In the genomic region with DNA sequence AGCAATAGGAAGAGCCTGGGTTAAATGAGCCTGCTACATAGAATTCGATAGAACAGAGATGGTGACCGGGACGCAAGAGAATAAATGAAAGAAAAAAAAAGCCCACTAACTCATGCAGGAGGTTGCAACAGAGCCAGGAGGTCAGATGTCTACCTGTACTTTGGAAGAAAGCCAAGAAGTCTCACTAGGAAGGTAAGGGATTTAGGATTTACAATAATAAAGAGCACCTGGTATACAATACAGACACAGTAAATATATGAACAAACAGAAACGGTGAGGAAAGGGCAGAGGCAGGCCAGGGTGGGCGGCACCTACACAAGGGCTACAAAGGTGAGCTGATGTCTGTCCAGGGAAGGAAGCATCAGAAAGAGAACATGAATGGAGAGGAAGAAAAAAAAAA, we compare ENCODE assay signal across 28 mouse cellular contexts. TPM values are rescaled to one million over a fixed set of nuclear protein-coding genes. Genes with fewer than 3 reads are reported as not detected.
DNase-seq lines count a peak whose midpoint lies in the region; ATAC-seq and TF ChIP-seq lines count a peak whose summit lies in the region.
"Had no signal": no experiment of that assay in that cellular context is flagged by ENCODE, and none has a peak within 500 bp of the region (broad histone marks: within the 10 kb centered on the region; RNA-seq: fewer than 3 reads in every experiment).

No protein-coding gene starts in this region.

- ATAC-seq in liver, embryonic 11.5 days (replicated peaks; ENCODE audit: low FRiP score) = no peak
- ATAC-seq in liver, postnatal 0 days = no peak
- no peak for ATAC-seq in liver, embryonic 12.5 days
- ATAC-seq: activated CD4-positive, CD25-positive, alpha-beta regulatory T cell, adult 4 months; CD4-positive, CD25-positive, alpha-beta regulatory T cell, adult 4 months; forebrain, embryonic 13.5 days; forebrain, embryonic 15.5 days; Patski had no signal

- intact Hi-C loops in heart, postnatal 10 days (cut with DNase I) = no loop called here

- 26% methylated on average over 5 of the region's 5 CpGs for WGBS in liver, adult 2 months
- 93% methylated on average over 5 of the region's 5 CpGs for WGBS in liver, embryonic 11.5 days
- 56% methylated on average over 5 of the region's 5 CpGs for WGBS in liver, postnatal 0 days (ENCODE audit: insufficient replicate concordance)
- WGBS in liver, embryonic 12.5 days (ENCODE audit: insufficient replicate concordance) = 71% methylated on average over 5 of the region's 5 CpGs

- H3K9ac ChIP-seq in liver, adult 2 months (ENCODE audit: low read depth, low read length) = no peak overlapping the region
- no peak overlapping the region for H3K9ac ChIP-seq in liver, embryonic 11.5 days (ENCODE audit: low read depth, low read length)
- no peak overlapping the region for H3K9ac ChIP-seq in liver, postnatal 0 days (replicated peaks)
- H3K9ac ChIP-seq in liver, embryonic 12.5 days = no peak overlapping the region
- H3K9ac ChIP-seq: embryonic facial prominence, embryonic 12.5 days; forebrain, embryonic 13.5 days; forebrain, embryonic 15.5 days had no signal

- peaks cover 64% of the 10 kb centered on the region for H3K36me3 ChIP-seq in liver, adult 2 months (ENCODE audit: control insufficient read depth, insufficient read depth, low read length)
- H3K36me3 ChIP-seq in liver, embryonic 11.5 days (ENCODE audit: control insufficient read depth, insufficient read depth, low read length) = no peaks in the 10 kb centered on the region
- no peaks in the 10 kb centered on the region for H3K36me3 ChIP-seq in liver, postnatal 0 days (replicated peaks; ENCODE audit: insufficient read depth, low read length)
- no peaks in the 10 kb centered on the region for H3K36me3 ChIP-seq in liver, embryonic 12.5 days
- H3K36me3 ChIP-seq: embryonic facial prominence, embryonic 10.5 days; embryonic facial prominence, embryonic 12.5 days; forebrain, embryonic 15.5 days; G1E had no signal

- no peaks in the 10 kb centered on the region for H3K9me3 ChIP-seq in liver, embryonic 11.5 days (ENCODE audit: control insufficient read depth, low read length)
- H3K9me3 ChIP-seq in liver, postnatal 0 days (ENCODE audit: low read length) = no peaks in the 10 kb centered on the region
- no peaks in the 10 kb centered on the region for H3K9me3 ChIP-seq in liver, embryonic 12.5 days (replicated peaks)
- H3K9me3 ChIP-seq: embryonic facial prominence, embryonic 10.5 days; embryonic facial prominence, embryonic 12.5 days; forebrain, embryonic 13.5 days; forebrain, embryonic 15.5 days had no signal

- H3K4me2 ChIP-seq in liver, embryonic 11.5 days = no peak overlapping the region
- H3K4me2 ChIP-seq in liver, postnatal 0 days (ENCODE audit: low read depth, low read length) = no peak overlapping the region
- H3K4me2 ChIP-seq in liver, embryonic 12.5 days = no peak overlapping the region
- H3K4me2 ChIP-seq: embryonic facial prominence, embryonic 12.5 days; forebrain, embryonic 13.5 days; forebrain, embryonic 15.5 days had no signal

- no peaks in the 10 kb centered on the region for H3K27me3 ChIP-seq in liver, adult 2 months (ENCODE audit: control insufficient read depth, insufficient read depth, low read length)
- H3K27me3 ChIP-seq in liver, embryonic 11.5 days (replicated peaks; ENCODE audit: control insufficient read depth, insufficient read depth, low read length) = no peaks in the 10 kb centered on the region
- H3K27me3 ChIP-seq in liver, postnatal 0 days (ENCODE audit: insufficient read depth, low read length) = no peaks in the 10 kb centered on the region
- no peaks in the 10 kb centered on the region for H3K27me3 ChIP-seq in liver, embryonic 12.5 days (replicated peaks)
- H3K27me3 ChIP-seq: CH12.LX; embryonic facial prominence, embryonic 12.5 days; forebrain, embryonic 13.5 days; forebrain, embryonic 15.5 days; Patski had no signal

- no peak for TF ChIP-seq EP300 in liver, postnatal 0 days (IDR thresholded peaks at IDR 0.05; ENCODE audit: low read depth)

- no peak overlapping the region for H3K4me3 ChIP-seq in liver, adult 2 months (ENCODE audit: insufficient read depth, low read depth, low read length)
- H3K4me3 ChIP-seq in liver, embryonic 11.5 days (ENCODE audit: low read depth, low read length) = no peak overlapping the region
- no peak overlapping the region for H3K4me3 ChIP-seq in liver, postnatal 0 days (ENCODE audit: low read depth, low read length)
- no peak overlapping the region for H3K4me3 ChIP-seq in liver, embryonic 12.5 days
- H3K4me3 ChIP-seq: embryonic facial prominence, embryonic 10.5 days; embryonic facial prominence, embryonic 12.5 days; forebrain, embryonic 13.5 days; forebrain, embryonic 15.5 days had no signal

- no peak for TF ChIP-seq CTCF in liver, adult 2 months (IDR thresholded peaks at IDR 0.05; ENCODE audit: low read depth, low read length)
- no peak for TF ChIP-seq CTCF in liver, postnatal 0 days (IDR thresholded peaks at IDR 0.05; ENCODE audit: low read depth)

- peak; percentile 31 for DNase-seq in heart, adult 11 months
- no peak for DNase-seq in heart, postnatal 10 days
- DNase-seq in liver, adult 2 months (ENCODE audit: extremely low read depth, low read depth, low spot score) = peak; percentile 72
- no peak for DNase-seq in liver, embryonic 11.5 days (ENCODE audit: low spot score)
- DNase-seq in liver, postnatal 0 days = no peak
- DNase-seq: adrenal gland, adult 8-10 months; adrenal gland, postnatal 14 days; adrenal gland, postnatal 36 days; B cell, adult 2 months; cerebellum, adult 11-12 months; cerebellum, adult 2 months; cerebellum, adult 9-10 months; cerebellum, postnatal 10 days; cerebellum, postnatal 25 days had no signal

- TF ChIP-seq POLR2A in liver, adult 2 months (IDR thresholded peaks at IDR 0.05; ENCODE audit: extremely low read depth, insufficient read depth, low read length) = no peak

- H3K79me2 ChIP-seq in liver, adult 2 months (ENCODE audit: control insufficient read depth, insufficient read depth, low read length) = no peaks in the 10 kb centered on the region

- peak overlapping the region; percentile 93 for H3K27ac ChIP-seq in liver, adult 2 months (replicated peaks; ENCODE audit: insufficient read depth, low read depth, low read length)
- H3K27ac ChIP-seq in liver, embryonic 11.5 days (ENCODE audit: low read depth, low read length) = no peak overlapping the region
- H3K27ac ChIP-seq in liver, postnatal 0 days (ENCODE audit: low read depth) = peak overlapping the region; percentile 64; the same call in 1 of the 2 replicates
- no peak overlapping the region for H3K27ac ChIP-seq in liver, embryonic 12.5 days
- H3K27ac ChIP-seq: embryonic facial prominence, embryonic 10.5 days; embryonic facial prominence, embryonic 12.5 days; forebrain, embryonic 13.5 days; forebrain, embryonic 15.5 days had no signal

- H3K4me1 ChIP-seq in liver, adult 2 months (ENCODE audit: control insufficient read depth, insufficient read depth, low read length) = peaks cover 32% of the 10 kb centered on the region
- no peaks in the 10 kb centered on the region for H3K4me1 ChIP-seq in liver, embryonic 11.5 days (replicated peaks; ENCODE audit: control insufficient read depth, insufficient read depth, low read length)
- H3K4me1 ChIP-seq in liver, postnatal 0 days (ENCODE audit: insufficient read depth) = peaks cover 2% of the 10 kb centered on the region
- H3K4me1 ChIP-seq in liver, embryonic 12.5 days = no peaks in the 10 kb centered on the region
- H3K4me1 ChIP-seq: embryonic facial prominence, embryonic 12.5 days; forebrain, embryonic 15.5 days had no signal

RNA-seq across cellular contexts. Expression of gene Gm17662, which starts 14.9 kb away (rescaled TPM):
- total RNA-seq in heart, postnatal 10 days (2021) = not detected
- total RNA-seq in liver, adult 2 months (2014; rRNA removed) = not detected in 2 replicates
- not detected in 2 replicates for polyA plus RNA-seq in liver, adult 2 months (2012; rRNA removed)
- not detected in 2 replicates for polyA plus RNA-seq in liver, embryonic 11.5 days (2014; fragmentation: Nextera tagmentation; extraction: Ambion mirVana)
- not detected in 2 replicates for polyA plus RNA-seq in liver, postnatal 0 days (2015; fragmentation: Nextera tagmentation; extraction: Ambion mirVana)
- polyA plus RNA-seq in liver, embryonic 12.5 days (2016; fragmentation: Nextera tagmentation; extraction: Ambion mirVana) = not detected in 2 replicates
- total RNA-seq: adrenal gland, adult 18-20 months; adrenal gland, adult 8-10 months; adrenal gland, postnatal 14 days; adrenal gland, postnatal 36 days; CH12.LX; G1E had no signal
- polyA plus RNA-seq: activated CD4-positive, CD25-positive, alpha-beta regulatory T cell, adult 4 months; CD4-positive, CD25-positive, alpha-beta regulatory T cell, adult 4 months; cerebellum, adult 2 months; cortical plate, adult 2 months; embryonic facial prominence, embryonic 10.5 days; embryonic facial prominence, embryonic 12.5 days; embryonic facial prominence, embryonic 14.5 days; forebrain, embryonic 11.5 days; forebrain, embryonic 13.5 days; forebrain, embryonic 15.5 days; G1E; Patski had no signal

RNA-seq across cellular contexts. Expression of gene C8a, which starts 34.0 kb away (rescaled TPM):
- not detected for total RNA-seq in heart, postnatal 10 days (2021)
- 231 and 250 TPM in 2 replicates for total RNA-seq in liver, adult 2 months (2014; rRNA removed)
- polyA plus RNA-seq in liver, adult 2 months (2012; rRNA removed) = 56.6 and 71.3 TPM in 2 replicates
- 7.5 and 8.7 TPM in 2 replicates for polyA plus RNA-seq in liver, embryonic 11.5 days (2014; fragmentation: Nextera tagmentation; extraction: Ambion mirVana)
- 31.1 and 33.1 TPM in 2 replicates for polyA plus RNA-seq in liver, postnatal 0 days (2015; fragmentation: Nextera tagmentation; extraction: Ambion mirVana)
- polyA plus RNA-seq in liver, embryonic 12.5 days (2016; fragmentation: Nextera tagmentation; extraction: Ambion mirVana) = 7.3 and 7.4 TPM in 2 replicates
- total RNA-seq: G1E had no signal
- polyA plus RNA-seq: activated CD4-positive, CD25-positive, alpha-beta regulatory T cell, adult 4 months; CD4-positive, CD25-positive, alpha-beta regulatory T cell, adult 4 months; embryonic facial prominence, embryonic 10.5 days; embryonic facial prominence, embryonic 12.5 days; embryonic facial prominence, embryonic 14.5 days; forebrain, embryonic 11.5 days; forebrain, embryonic 13.5 days; forebrain, embryonic 15.5 days; G1E; Patski had no signal

Comparison
In these comparisons a context has a peak if more than half of its experiments do, and no peak if none do; other contexts are left out.
1. DNase-seq: peak in heart, adult 11 months (single experiment) and liver, adult 2 months (single experiment); none in heart, postnatal 10 days (0 of 2), liver, embryonic 11.5 days (single experiment) and liver, postnatal 0 days (single experiment).
2. H3K27ac ChIP-seq: peak in liver, adult 2 months (single experiment) and liver, postnatal 0 days (single experiment); none in liver, embryonic 11.5 days (single experiment) and liver, embryonic 12.5 days (single experiment).